22 mouse cellular contexts compared by ENCODE assay signal in the genomic region with DNA sequence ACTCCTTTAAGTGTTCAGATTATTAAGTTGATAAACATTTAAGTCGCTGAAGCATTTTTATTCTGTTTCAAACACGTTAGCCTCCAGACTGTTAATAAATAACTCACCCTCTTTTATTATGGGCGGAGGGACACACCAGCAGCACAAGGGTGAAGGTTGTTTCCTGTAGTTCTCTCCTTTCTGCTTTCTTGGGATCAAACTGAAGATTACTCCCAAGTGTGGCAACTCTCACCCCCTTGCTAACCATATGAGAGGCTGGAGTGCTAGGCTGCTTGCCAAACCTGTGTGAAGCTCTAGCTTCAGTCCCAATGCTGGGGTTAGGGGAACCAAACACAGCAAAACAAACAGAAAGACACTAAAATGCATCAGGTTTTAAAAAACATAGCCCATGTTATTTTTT. TPM values are rescaled to one million over a fixed set of nuclear protein-coding genes. Genes with fewer than 3 reads are reported as not detected.
DNase-seq lines count a peak whose midpoint lies in the region; ATAC-seq and TF ChIP-seq lines count a peak whose summit lies in the region.
"Had no signal": no experiment of that assay in that cellular context is flagged by ENCODE, and none has a peak within 500 bp of the region (broad histone marks: within the 10 kb centered on the region; RNA-seq: fewer than 3 reads in every experiment).

No protein-coding gene starts in this region.

- no peaks in the 10 kb centered on the region for H3K79me2 ChIP-seq in liver, adult 2 months (ENCODE audit: control insufficient read depth, insufficient read depth, low read length)

- no peak overlapping the region for H3K4me3 ChIP-seq in liver, adult 2 months (ENCODE audit: insufficient read depth, low read depth, low read length)
- no peak overlapping the region for H3K4me3 ChIP-seq in liver, postnatal 0 days (ENCODE audit: low read depth, low read length)
- H3K4me3 ChIP-seq: embryonic facial prominence, embryonic 12.5 days; heart, embryonic 12.5 days; hindbrain, embryonic 12.5 days; limb, embryonic 10.5 days; stomach, embryonic 15.5 days had no signal

- peak; percentile 58 for DNase-seq in liver, adult 2 months (ENCODE audit: extremely low read depth, low read depth, low spot score)
- no peak for DNase-seq in liver, postnatal 0 days
- DNase-seq in kidney, adult 9 months: peak; percentile 77
- DNase-seq in kidney, postnatal 25 days: peak; percentile 59 to 66
- DNase-seq in spleen, adult 18-20 months: no peak
- DNase-seq in right cerebral cortex, adult 18-20 months: no peak
- no peak for DNase-seq in spleen, postnatal 10 days (ENCODE audit: low spot score in 2 of 2)
- DNase-seq: adrenal gland, postnatal 25 days; cerebellum, adult 8-10 months; gastrocnemius, postnatal 25 days; heart, adult 18-20 months; heart, postnatal 10 days; liver; lung, postnatal 10 days; right cerebral cortex, postnatal 14 days; thymus, postnatal 25 days had no signal

- TF ChIP-seq EP300 in liver, postnatal 0 days (IDR thresholded peaks at IDR 0.05; ENCODE audit: low read depth): no peak

- no peak for ATAC-seq in liver, postnatal 0 days

- no peak overlapping the region for H3K4me2 ChIP-seq in liver, postnatal 0 days (ENCODE audit: low read depth, low read length)
- H3K4me2 ChIP-seq: embryonic facial prominence, embryonic 12.5 days; heart, embryonic 12.5 days; hindbrain, embryonic 12.5 days; midbrain, embryonic 11.5 days; stomach, embryonic 15.5 days had no signal

- H3K27ac ChIP-seq in liver, adult 2 months (replicated peaks; ENCODE audit: insufficient read depth, low read depth, low read length): peak overlapping the region; percentile 84
- H3K27ac ChIP-seq in liver, postnatal 0 days (ENCODE audit: low read depth): no peak overlapping the region
- H3K27ac ChIP-seq: embryonic facial prominence, embryonic 12.5 days; hindbrain, embryonic 12.5 days; limb, embryonic 10.5 days; stomach, embryonic 15.5 days had no signal

- no peak for TF ChIP-seq CTCF in liver, adult 2 months (IDR thresholded peaks at IDR 0.05; ENCODE audit: low read depth, low read length)
- TF ChIP-seq CTCF in liver, postnatal 0 days (IDR thresholded peaks at IDR 0.05; ENCODE audit: low read depth): no peak

- no peaks in the 10 kb centered on the region for H3K9me3 ChIP-seq in liver, postnatal 0 days (ENCODE audit: low read length)
- H3K9me3 ChIP-seq: embryonic facial prominence, embryonic 12.5 days; heart, embryonic 12.5 days; hindbrain, embryonic 12.5 days; limb, embryonic 10.5 days; stomach, embryonic 15.5 days had no signal

- H3K36me3 ChIP-seq in liver, adult 2 months (ENCODE audit: control insufficient read depth, insufficient read depth, low read length): peaks cover 37% of the 10 kb centered on the region
- peaks cover 18% of the 10 kb centered on the region for H3K36me3 ChIP-seq in liver, postnatal 0 days (replicated peaks; ENCODE audit: insufficient read depth, low read length)

- H3K4me1 ChIP-seq in liver, adult 2 months (ENCODE audit: control insufficient read depth, insufficient read depth, low read length): peaks cover 2% of the 10 kb centered on the region
- no peaks in the 10 kb centered on the region for H3K4me1 ChIP-seq in liver, postnatal 0 days (ENCODE audit: insufficient read depth)
- H3K4me1 ChIP-seq: embryonic facial prominence, embryonic 12.5 days; heart, embryonic 12.5 days; hindbrain, embryonic 12.5 days; limb, embryonic 10.5 days; stomach, embryonic 15.5 days had no signal

- no peak for TF ChIP-seq POLR2A in liver, adult 2 months (IDR thresholded peaks at IDR 0.05; ENCODE audit: extremely low read depth, insufficient read depth, low read length)

- H3K27me3 ChIP-seq in liver, adult 2 months (ENCODE audit: control insufficient read depth, insufficient read depth, low read length): no peaks in the 10 kb centered on the region
- no peaks in the 10 kb centered on the region for H3K27me3 ChIP-seq in liver, postnatal 0 days (ENCODE audit: insufficient read depth, low read length)
- H3K27me3 ChIP-seq: embryonic facial prominence, embryonic 12.5 days; heart, embryonic 12.5 days; hindbrain, embryonic 12.5 days; stomach, embryonic 15.5 days had no signal

- 14% methylated on average over 3 of the region's 3 CpGs for WGBS in liver, adult 2 months
- WGBS in liver, postnatal 0 days (ENCODE audit: insufficient replicate concordance): 65% methylated on average over 3 of the region's 3 CpGs

- H3K9ac ChIP-seq in liver, adult 2 months (ENCODE audit: low read depth, low read length): no peak overlapping the region
- no peak overlapping the region for H3K9ac ChIP-seq in liver, postnatal 0 days (replicated peaks)
- H3K9ac ChIP-seq: embryonic facial prominence, embryonic 12.5 days; heart, embryonic 12.5 days; hindbrain, embryonic 12.5 days; stomach, embryonic 15.5 days had no signal

RNA-seq across cellular contexts. Expression of a gene that starts 25.9 kb away (rescaled TPM):
- total RNA-seq in liver, adult 2 months (2014; rRNA removed): 115 and 121 TPM in 2 replicates
- polyA plus RNA-seq in liver, adult 2 months (2012; rRNA removed): 23.5 and 30.6 TPM in 2 replicates
- polyA plus RNA-seq in liver, postnatal 0 days (2015; fragmentation: Nextera tagmentation; extraction: Ambion mirVana): 64.4 and 86.3 TPM in 2 replicates

RNA-seq across cellular contexts. Expression of a gene that starts 27.9 kb away (rescaled TPM):
- total RNA-seq in liver, adult 2 months (2014; rRNA removed): 5.3 and 6.1 TPM in 2 replicates
- polyA plus RNA-seq in liver, adult 2 months (2012; rRNA removed): 1.4 and 3.5 TPM in 2 replicates
- polyA plus RNA-seq in liver, postnatal 0 days (2015; fragmentation: Nextera tagmentation; extraction: Ambion mirVana): 18.1 and 21.8 TPM in 2 replicates

RNA-seq across cellular contexts. Expression of a gene that starts 49.2 kb away (rescaled TPM):
- total RNA-seq in liver, adult 2 months (2014; rRNA removed): 101 and 108 TPM in 2 replicates
- polyA plus RNA-seq in liver, adult 2 months (2012; rRNA removed): 21.5 and 32.8 TPM in 2 replicates
- 58.8 and 65.1 TPM in 2 replicates for polyA plus RNA-seq in liver, postnatal 0 days (2015; fragmentation: Nextera tagmentation; extraction: Ambion mirVana)

Comparison
In these comparisons a context has a peak if more than half of its experiments do, and no peak if none do; other contexts are left out.
1. DNase-seq: peak in liver, adult 2 months (single experiment), kidney, adult 9 months (single experiment) and kidney, postnatal 25 days (2 of 2); none in liver, postnatal 0 days (single experiment), spleen, adult 18-20 months (0 of 2), right cerebral cortex, adult 18-20 months (single experiment) and spleen, postnatal 10 days (0 of 2).